Mouse (Mus musculus) heart, postnatal 0 days (tissue): ENCODE results near the gene Ntf5.

Experiments used
- CTCF ChIP-seq: IDR thresholded peaks from 2 replicates; pipeline ENCODE4 v1.5.1; 2016; ENCODE audit warnings: antibody characterized with exemption, control low read depth, low read depth
- EP300 ChIP-seq: IDR thresholded peaks from 2 replicates; pipeline ENCODE4 v1.6.1; 2016; ENCODE audit warnings: antibody characterized with exemption, low read depth

- TF ChIP-seq CTCF, result no peak
- no peak for TF ChIP-seq EP300
Observed at GRCm38 (mm10) chr7:45454971-45455370, 41.5 kb downstream of the Ntf5 start.
